16 mouse cellular contexts compared by ENCODE assay signal in genomic region chr17:60509122-60509521, GRCm38 (mm10).
"Had no signal": no experiment of that assay in that cellular context is flagged by ENCODE, and none has a peak within 500 bp of the region (broad histone marks: within the 10 kb centered on the region; RNA-seq: fewer than 3 reads in every experiment).

No protein-coding gene starts in this region.

- DNase-seq: retina, postnatal 1 day; right cerebral cortex, adult 18-20 months; right cerebral cortex, postnatal 14 days; right cerebral cortex, postnatal 25 days; right cerebral cortex, postnatal 4 days; spleen, adult 18-20 months; thymus, adult 18-20 months; thymus, adult 2 months; thymus, postnatal 14 days; thymus, postnatal 25 days; thymus, postnatal 36 days; thymus, postnatal 4 days had no signal

- H3K4me2 ChIP-seq: neural tube, embryonic 13.5 days; neural tube, embryonic 15.5 days; stomach, embryonic 15.5 days had no signal

- H3K4me3 ChIP-seq: neural tube, embryonic 13.5 days; neural tube, embryonic 15.5 days; stomach, embryonic 15.5 days had no signal

- H3K27ac ChIP-seq: neural tube, embryonic 13.5 days; neural tube, embryonic 15.5 days; stomach, embryonic 15.5 days; stomach, postnatal 0 days had no signal

- H3K4me1 ChIP-seq: neural tube, embryonic 13.5 days; neural tube, embryonic 15.5 days; stomach, embryonic 15.5 days had no signal

- H3K9ac ChIP-seq: neural tube, embryonic 13.5 days; neural tube, embryonic 15.5 days; stomach, embryonic 15.5 days had no signal

- H3K9me3 ChIP-seq: neural tube, embryonic 13.5 days; neural tube, embryonic 15.5 days; stomach, embryonic 15.5 days had no signal

- H3K27me3 ChIP-seq: neural tube, embryonic 13.5 days; neural tube, embryonic 15.5 days; stomach, embryonic 15.5 days had no signal

- H3K36me3 ChIP-seq: neural tube, embryonic 13.5 days; neural tube, embryonic 15.5 days; stomach, embryonic 15.5 days had no signal
